8 mouse cellular contexts compared by ENCODE assay signal in the genomic region with DNA sequence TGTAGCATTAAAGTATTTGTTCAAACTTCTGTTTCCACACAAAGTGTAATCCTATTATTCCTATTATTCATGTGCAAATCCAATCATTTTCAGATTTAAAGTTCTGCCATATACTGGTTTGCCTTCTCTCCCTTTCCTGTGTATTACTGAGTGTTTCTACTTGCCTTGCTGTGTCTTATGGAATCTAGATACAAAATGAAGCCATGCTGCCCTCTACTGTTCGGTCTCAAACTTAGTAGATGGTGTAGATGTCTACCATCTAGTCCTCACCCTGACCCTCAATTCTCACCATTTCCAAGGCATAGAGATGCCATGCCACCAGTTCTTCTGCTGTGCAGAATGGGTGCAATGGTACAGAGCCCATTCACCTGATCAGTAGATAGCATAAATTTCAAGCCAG. TPM values are rescaled to one million over a fixed set of nuclear protein-coding genes. Genes with fewer than 3 reads are reported as not detected.
A peak's percentile ranks its signal among the peaks of the same experiment; 100 is the strongest.
DNase-seq lines count a peak whose midpoint lies in the region; ATAC-seq and TF ChIP-seq lines count a peak whose summit lies in the region.

No protein-coding gene starts in this region.

- no peaks in the 10 kb centered on the region for H3K4me1 ChIP-seq in heart, postnatal 0 days (ENCODE audit: control insufficient read depth, insufficient read depth)
- no peaks in the 10 kb centered on the region for H3K4me1 ChIP-seq in heart, embryonic 12.5 days (replicated peaks)
- no peaks in the 10 kb centered on the region for H3K4me1 ChIP-seq in ES-E14 (ENCODE audit: control insufficient read depth in 2 of 2, insufficient read depth in 2 of 2, low read length in 2 of 2, poor library complexity in 1 of 2)
- peaks cover 3% of the 10 kb centered on the region; the same call in 1 of the 2 replicates for H3K4me1 ChIP-seq in cerebellum, adult 2 months (ENCODE audit: control insufficient read depth, insufficient read depth, low read length)
- H3K4me1 ChIP-seq in hindbrain, embryonic 15.5 days (replicated peaks), result no peaks in the 10 kb centered on the region
- no peaks in the 10 kb centered on the region for H3K4me1 ChIP-seq in lung, postnatal 0 days (ENCODE audit: insufficient read depth, low read depth, low read length)

- intact Hi-C loops in gastrocnemius, postnatal 14 days (cut with DNase I; ENCODE audit: low total_unique reads), result no loop called here

- DNase-seq in heart, postnatal 0 days (ENCODE audit: low spot score), result peak; percentile 32
- peak; percentile 28 for DNase-seq in ES-E14 (ENCODE audit: low read depth, low spot score)
- peak; percentile 20 to 58 for DNase-seq in cerebellum, adult 2 months
- DNase-seq in lung, postnatal 0 days (ENCODE audit: low spot score), result peak; percentile 39
- peak; percentile 6 for DNase-seq in skeletal muscle tissue, adult 2 months (ENCODE audit: low read depth, low spot score)
- DNase-seq in gastrocnemius, postnatal 14 days, result no peak

- H3K9me3 ChIP-seq in heart, postnatal 0 days (replicated peaks; ENCODE audit: control insufficient read depth, low read length), result no peaks in the 10 kb centered on the region
- no peaks in the 10 kb centered on the region for H3K9me3 ChIP-seq in heart, embryonic 12.5 days (replicated peaks)
- no peaks in the 10 kb centered on the region for H3K9me3 ChIP-seq in ES-E14 (ENCODE audit: control insufficient read depth, insufficient read depth, low read depth, low read length)
- no peaks in the 10 kb centered on the region for H3K9me3 ChIP-seq in hindbrain, embryonic 15.5 days
- H3K9me3 ChIP-seq in lung, postnatal 0 days (ENCODE audit: low read length), result no peaks in the 10 kb centered on the region

- TF ChIP-seq POLR2A in cerebellum, adult 2 months (IDR thresholded peaks at IDR 0.05; ENCODE audit: borderline replicate concordance, insufficient read depth, low read length), result no peak

- H3K4me3 ChIP-seq in heart, postnatal 0 days (ENCODE audit: low read depth, low read length), result no peak overlapping the region
- no peak overlapping the region for H3K4me3 ChIP-seq in heart, embryonic 12.5 days
- H3K4me3 ChIP-seq in ES-E14 (ENCODE audit: insufficient read depth in 1 of 2, low read depth in 1 of 2, low read length in 2 of 2, poor library complexity in 1 of 2, severe bottlenecking in 1 of 2), result no peak overlapping the region
- H3K4me3 ChIP-seq in cerebellum, adult 2 months (replicated peaks; ENCODE audit: insufficient read depth, low read depth, low read length), result no peak overlapping the region
- H3K4me3 ChIP-seq in hindbrain, embryonic 15.5 days, result no peak overlapping the region
- no peak overlapping the region for H3K4me3 ChIP-seq in lung, postnatal 0 days (ENCODE audit: low read depth, low read length)

- ATAC-seq in heart, postnatal 0 days (ENCODE audit: insufficient read depth, low read depth), result no peak
- ATAC-seq in heart, embryonic 12.5 days (ENCODE audit: insufficient number of reproducible peaks, low FRiP score), result no peak
- peak; percentile 68; the same call in 1 of the 2 replicates for ATAC-seq in hindbrain, embryonic 15.5 days (ENCODE audit: low FRiP score, low read depth)
- no peak for ATAC-seq in lung, postnatal 0 days

- no peak overlapping the region for H3K4me2 ChIP-seq in heart, postnatal 0 days (ENCODE audit: low read depth, low read length)
- no peak overlapping the region for H3K4me2 ChIP-seq in heart, embryonic 12.5 days
- no peak overlapping the region for H3K4me2 ChIP-seq in hindbrain, embryonic 15.5 days
- no peak overlapping the region for H3K4me2 ChIP-seq in lung, postnatal 0 days (replicated peaks; ENCODE audit: low read depth, low read length)

- peak; percentile 58 for TF ChIP-seq CTCF in heart, postnatal 0 days (IDR thresholded peaks at IDR 0.05; ENCODE audit: low read depth)
- peak; percentile 46; the same call in 1 of the 2 replicates for TF ChIP-seq CTCF in cerebellum, adult 2 months (IDR thresholded peaks at IDR 0.05; ENCODE audit: borderline replicate concordance, insufficient read depth, low read depth, low read length)
- TF ChIP-seq CTCF in lung, postnatal 0 days (IDR thresholded peaks at IDR 0.05), result peak; percentile 72

- no peaks in the 10 kb centered on the region for H3K27me3 ChIP-seq in heart, postnatal 0 days (ENCODE audit: control insufficient read depth, insufficient read depth, low read length)
- no peaks in the 10 kb centered on the region for H3K27me3 ChIP-seq in heart, embryonic 12.5 days (replicated peaks)
- H3K27me3 ChIP-seq in cerebellum, adult 2 months (ENCODE audit: control insufficient read depth, insufficient read depth, low read length), result no peaks in the 10 kb centered on the region
- no peaks in the 10 kb centered on the region for H3K27me3 ChIP-seq in hindbrain, embryonic 15.5 days
- H3K27me3 ChIP-seq in lung, postnatal 0 days (replicated peaks; ENCODE audit: insufficient read depth, low read length), result no peaks in the 10 kb centered on the region

- in situ Hi-C loops in ES-E14 (cut with MboI; ENCODE audit: low sequenced_read_pairs in 2 of 2, unreplicated experiment in 2 of 2), result no loop called here

- H3K9ac ChIP-seq in heart, postnatal 0 days (replicated peaks; ENCODE audit: low read depth, low read length), result no peak overlapping the region
- H3K9ac ChIP-seq in heart, embryonic 12.5 days, result no peak overlapping the region
- H3K9ac ChIP-seq in ES-E14 (ENCODE audit: insufficient read depth, low read depth, low read length, poor library complexity, severe bottlenecking), result no peak overlapping the region
- no peak overlapping the region for H3K9ac ChIP-seq in hindbrain, embryonic 15.5 days
- no peak overlapping the region for H3K9ac ChIP-seq in lung, postnatal 0 days (replicated peaks; ENCODE audit: low read depth)

- TF ChIP-seq EP300 in heart, postnatal 0 days (IDR thresholded peaks at IDR 0.05; ENCODE audit: low read depth), result no peak
- no peak for TF ChIP-seq EP300 in lung, postnatal 0 days (IDR thresholded peaks at IDR 0.05)

- no peaks in the 10 kb centered on the region for H3K36me3 ChIP-seq in heart, postnatal 0 days (replicated peaks; ENCODE audit: control insufficient read depth, insufficient read depth, low read length)
- H3K36me3 ChIP-seq in heart, embryonic 12.5 days, result no peaks in the 10 kb centered on the region
- H3K36me3 ChIP-seq in ES-E14 (ENCODE audit: control insufficient read depth, insufficient read depth, low read length, poor library complexity, severe bottlenecking), result no peaks in the 10 kb centered on the region
- no peaks in the 10 kb centered on the region for H3K36me3 ChIP-seq in hindbrain, embryonic 15.5 days
- no peaks in the 10 kb centered on the region for H3K36me3 ChIP-seq in lung, postnatal 0 days (ENCODE audit: insufficient read depth, low read length)

- no peak overlapping the region for H3K27ac ChIP-seq in heart, postnatal 0 days (ENCODE audit: low read depth)
- no peak overlapping the region for H3K27ac ChIP-seq in heart, embryonic 12.5 days (ENCODE audit: poor library complexity, severe bottlenecking)
- no peak overlapping the region for H3K27ac ChIP-seq in ES-E14 (ENCODE audit: insufficient read depth, low read depth, low read length, poor library complexity, severe bottlenecking)
- no peak overlapping the region for H3K27ac ChIP-seq in cerebellum, adult 2 months (ENCODE audit: insufficient read depth, low read length)
- H3K27ac ChIP-seq in hindbrain, embryonic 15.5 days (replicated peaks), result no peak overlapping the region
- no peak overlapping the region for H3K27ac ChIP-seq in lung, postnatal 0 days (ENCODE audit: low read length)

- 6% methylated on average over 1 of the region's 1 CpGs for WGBS in heart, postnatal 0 days
- 23% methylated on average over 1 of the region's 1 CpGs for WGBS in heart, embryonic 12.5 days
- 31% methylated on average over 1 of the region's 1 CpGs for WGBS in cerebellum, adult 2 months
- WGBS in hindbrain, embryonic 15.5 days, result 51% methylated on average over 1 of the region's 1 CpGs
- WGBS in lung, postnatal 0 days, result 30% methylated on average over 1 of the region's 1 CpGs

TF ChIP-seq in ES-E14, 5 proteins besides CTCF, POLR2A, EP300 and RAD21:
- TF ChIP-seq MAFK (IDR thresholded peaks at IDR 0.05; ENCODE audit: insufficient read depth, low read depth, low read length), result no peak
- TF ChIP-seq ZC3H11A (IDR thresholded peaks at IDR 0.05; ENCODE audit: borderline replicate concordance, low read depth, low read length), result peak; percentile 14; the same call in 1 of the 2 replicates

RNA-seq across cellular contexts. Expression of a gene that starts 4.7 kb away (rescaled TPM):
- total RNA-seq in heart, postnatal 0 days (2014; rRNA removed; ENCODE audit: low replicate concordance), result 0.84 TPM in 1 of 2 replicates, not detected in the other
- polyA plus RNA-seq in heart, postnatal 0 days (2015; fragmentation: Nextera tagmentation; extraction: Ambion mirVana), result 0.07 TPM in 1 of 2 replicates, not detected in the other
- not detected in 2 replicates for polyA plus RNA-seq in heart, embryonic 12.5 days (2016; fragmentation: Nextera tagmentation; extraction: Ambion mirVana)
- not detected in 2 replicates for total RNA-seq in ES-E14 (2012; rRNA removed)
- 1.9 and 3.7 TPM in 2 replicates for polyA plus RNA-seq in cerebellum, adult 2 months (2012; rRNA removed)
- polyA plus RNA-seq in hindbrain, embryonic 15.5 days (2015; fragmentation: Nextera tagmentation; extraction: Ambion mirVana), result 1.2 and 2.2 TPM in 2 replicates
- polyA plus RNA-seq in lung, postnatal 0 days (2015; fragmentation: Nextera tagmentation; extraction: Ambion mirVana), result 0.18 and 0.27 TPM in 2 replicates
- not detected for total RNA-seq in gastrocnemius, postnatal 14 days (2021)

RNA-seq across cellular contexts. Expression of a gene that starts 40.8 kb away (rescaled TPM):
- total RNA-seq in heart, postnatal 0 days (2014; rRNA removed; ENCODE audit: low replicate concordance), result 5.3 and 6.1 TPM in 2 replicates
- polyA plus RNA-seq in heart, postnatal 0 days (2015; fragmentation: Nextera tagmentation; extraction: Ambion mirVana), result 8.9 and 9.2 TPM in 2 replicates
- 4.5 and 4.6 TPM in 2 replicates for polyA plus RNA-seq in heart, embryonic 12.5 days (2016; fragmentation: Nextera tagmentation; extraction: Ambion mirVana)
- total RNA-seq in ES-E14 (2012; rRNA removed), result not detected in 2 replicates
- 0.44 and 0.64 TPM in 2 replicates for polyA plus RNA-seq in cerebellum, adult 2 months (2012; rRNA removed)
- polyA plus RNA-seq in hindbrain, embryonic 15.5 days (2015; fragmentation: Nextera tagmentation; extraction: Ambion mirVana), result 1.1 and 1.2 TPM in 2 replicates
- 23.7 and 27.3 TPM in 2 replicates for polyA plus RNA-seq in lung, postnatal 0 days (2015; fragmentation: Nextera tagmentation; extraction: Ambion mirVana)
- total RNA-seq in gastrocnemius, postnatal 14 days (2021), result 1 to 10 TPM; 8.5 to 9.4 TPM
